Mouse (Mus musculus): ENCODE measurements around the gene Mllt10.

DNA sequence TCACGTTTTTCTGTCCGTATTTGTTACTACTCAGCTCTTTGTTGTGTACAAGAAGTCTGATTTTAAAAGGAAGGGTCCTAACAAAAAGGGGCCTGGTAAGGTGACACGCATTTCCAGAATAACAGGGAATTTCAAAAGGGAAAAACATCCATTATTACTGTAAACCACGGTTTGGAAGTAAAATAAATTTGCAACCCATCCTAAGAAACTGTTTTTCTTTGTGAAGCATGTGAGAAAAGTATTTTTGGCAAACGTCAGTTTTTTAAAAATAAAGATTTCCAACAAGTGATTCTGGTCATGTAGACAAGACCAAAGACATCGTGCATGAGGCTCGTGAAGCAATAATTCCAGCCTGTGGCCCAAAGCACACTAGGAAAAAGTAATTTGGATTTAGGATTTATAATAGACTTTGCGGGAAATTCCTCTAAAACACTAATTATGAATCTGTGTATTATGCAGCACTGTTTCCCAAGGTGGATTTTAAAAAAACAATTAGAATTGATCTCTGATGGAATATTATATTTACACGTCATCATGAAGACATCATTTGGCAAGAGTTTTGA lies 3.2 kb downstream of the Mllt10 start:
- TF ChIP-seq CTCF (IDR thresholded peaks at IDR 0.05; ENCODE audit: low read depth, low read length) (no peak), POLR2A (IDR thresholded peaks at IDR 0.05; ENCODE audit: borderline replicate concordance, low read depth, low read length) (no peak)

Measured in bone marrow macrophage, adult 2 months (primary cell).